Mouse (Mus musculus) erythroblast, embryonic 14.5 days (primary cell): ENCODE data around the gene Iqsec2. TPM values are rescaled to one million over a fixed set of nuclear protein-coding genes. Genes with fewer than 3 reads are reported as not detected.

Source experiments
- H3K27me3 ChIP-seq: 2 replicates; pipeline ENCODE4 v1.6.1; 2012; ENCODE audit warnings: inconsistent platforms; ENCODE audit not compliant: control insufficient read depth
- H3K36me3 ChIP-seq: 2 replicates; pipeline ENCODE4 v1.6.1; 2012; ENCODE audit warnings: mild to moderate bottlenecking, inconsistent platforms; ENCODE audit not compliant: control insufficient read depth
- H3K4me1 ChIP-seq: 2 replicates; pipeline ENCODE4 v1.6.1; 2012; ENCODE audit warnings: inconsistent platforms; ENCODE audit not compliant: control insufficient read depth
- H3K4me3 ChIP-seq: replicated peaks from 2 replicates; pipeline ENCODE3; 2012; ENCODE audit warnings: moderate library complexity, mild to moderate bottlenecking, inconsistent platforms
- H3K9me3 ChIP-seq: 2 replicates; pipeline ENCODE4 v1.6.1; 2012; ENCODE audit warnings: low read length, inconsistent platforms, mixed read lengths; ENCODE audit not compliant: control insufficient read depth
- GATA1 ChIP-seq: IDR thresholded peaks from 2 replicates; pipeline ENCODE4 v1.6.1; 2012; ENCODE audit warnings: low read length, inconsistent platforms, mixed read lengths
- TAL1 ChIP-seq: IDR thresholded peaks from 3 replicates; pipeline ENCODE4 v1.6.1; 2012; ENCODE audit warnings: low read length, inconsistent platforms, mixed read lengths
- polyA plus RNA-seq: library from polyadenylated mRNA; stranded (reverse); fragments of >175 nt; gene quantifications from 2 replicates; pipeline ENCODE4 v1.2.3, GENCODE M21; 2012

The Iqsec2 gene
- polyA plus RNA-seq, 1 experiment: 0.01 TPM

DNA sequence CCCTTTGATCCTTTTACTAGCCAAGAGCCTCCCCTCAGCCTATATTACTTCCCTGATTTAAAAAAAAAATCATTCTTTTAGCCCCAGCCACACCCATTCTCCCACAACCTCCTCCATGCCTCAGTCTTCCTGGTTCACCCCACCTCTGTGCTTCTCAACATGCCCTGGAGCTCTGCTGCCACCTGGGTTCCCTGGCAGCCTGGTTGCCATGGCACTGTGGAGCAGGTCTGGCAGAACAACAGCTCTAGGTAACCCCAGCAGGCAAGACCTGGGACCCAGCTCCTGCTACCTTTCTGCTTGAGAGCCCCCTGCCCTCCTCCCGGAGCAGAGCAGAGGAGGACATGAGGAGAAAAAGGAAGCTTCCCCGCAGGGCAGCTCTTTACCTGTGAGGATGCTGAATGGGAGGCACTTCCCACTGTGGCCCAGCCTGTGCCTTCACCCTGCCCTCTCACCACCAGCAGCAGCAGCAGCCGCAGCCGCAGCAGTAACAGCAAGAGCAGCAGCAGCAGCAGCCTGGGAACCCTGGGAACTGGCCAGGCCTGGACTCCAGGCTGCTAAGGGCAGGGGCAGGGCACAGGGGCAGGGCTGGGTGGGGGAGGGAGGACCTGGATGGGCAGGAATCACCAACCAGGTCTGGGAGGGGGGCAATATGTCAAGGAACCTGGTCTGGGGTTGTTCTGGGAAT is 57.8 kb downstream of the Iqsec2 start:
- Histone ChIP-seq H3K4me3 (no peak overlapping the region), H3K9me3 (no peaks in the 10 kb centered on the region), H3K36me3 (no peaks in the 10 kb centered on the region), H3K27me3 (peaks cover 20% of the 10 kb centered on the region), H3K4me1 (no peaks in the 10 kb centered on the region)
- TF ChIP-seq TAL1 (no peak), GATA1 (no peak)

DNA sequence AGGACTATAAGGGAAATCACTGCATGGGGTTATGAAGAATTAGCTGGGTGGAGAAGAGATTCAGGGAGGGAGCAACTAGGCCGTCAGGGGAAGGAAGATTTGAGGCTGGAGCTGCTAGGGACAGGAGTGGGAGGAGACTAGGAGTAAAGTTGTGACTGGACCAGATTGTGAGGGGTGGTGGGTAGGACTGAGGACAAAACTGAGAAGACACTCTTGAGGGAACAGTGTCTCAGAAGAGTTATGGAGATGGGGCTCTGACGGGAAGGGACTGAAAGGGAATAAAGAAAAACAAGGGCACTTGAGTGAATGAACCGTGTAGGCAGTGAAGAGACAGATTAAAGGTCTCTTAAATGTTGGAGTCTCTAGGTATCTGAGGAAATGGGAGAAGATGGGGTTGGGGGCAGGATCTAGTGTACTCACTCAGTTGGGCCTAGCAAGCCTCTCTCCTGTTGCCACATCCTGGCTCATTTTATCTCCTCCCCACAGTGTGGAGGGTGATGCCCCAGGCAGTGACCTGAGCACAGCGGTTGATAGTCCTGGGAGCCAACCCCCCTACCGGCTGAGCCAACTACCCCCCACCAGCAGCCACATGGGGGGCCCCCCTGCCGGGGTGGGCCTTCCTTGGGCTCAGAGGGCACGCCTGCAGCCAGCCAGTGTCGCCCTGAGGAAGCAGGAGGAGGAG is 58.5 kb downstream of the Iqsec2 start:
- H3K4me3 ChIP-seq: no peak overlapping the region
- no peaks in the 10 kb centered on the region for H3K36me3 ChIP-seq
- no peaks in the 10 kb centered on the region for H3K4me1 ChIP-seq
- no peaks in the 10 kb centered on the region for H3K9me3 ChIP-seq
- TF ChIP-seq GATA1: no peak
- TF ChIP-seq TAL1: no peak
- H3K27me3 ChIP-seq: peaks cover 20% of the 10 kb centered on the region

- H3K4me1 ChIP-seq: no peaks in the 10 kb centered on the region
- TF ChIP-seq GATA1 (no peak), TAL1 (no peak)
- H3K9me3 ChIP-seq: no peaks in the 10 kb centered on the region
- H3K4me3 ChIP-seq: no peak overlapping the region
- peaks cover 17% of the 10 kb centered on the region for H3K27me3 ChIP-seq
- H3K36me3 ChIP-seq: no peaks in the 10 kb centered on the region
Measured at GRCm38 (mm10) chrX:152203247-152203646, 59.2 kb downstream of the Iqsec2 start.

GRCm38 (mm10) chrX:152205486-152205885 is 61.4 kb downstream of the Iqsec2 start:
- no peak for TF ChIP-seq TAL1
- no peak for TF ChIP-seq GATA1

GRCm38 (mm10) chrX:152214703-152215102 is 70.6 kb downstream of the Iqsec2 start:
- H3K4me1 ChIP-seq: no peaks in the 10 kb centered on the region
- TF ChIP-seq TAL1 (no peak), GATA1 (no peak)
- H3K9me3 ChIP-seq: no peaks in the 10 kb centered on the region
- H3K27me3 ChIP-seq: peaks cover 23% of the 10 kb centered on the region
- H3K36me3 ChIP-seq: no peaks in the 10 kb centered on the region
- H3K4me3 ChIP-seq: no peak overlapping the region

More at GRCm38 (mm10) chrX:152205486-152205885, 61.4 kb downstream of the Iqsec2 start:
- Histone ChIP-seq H3K4me1 (no peaks in the 10 kb centered on the region), H3K36me3 (no peaks in the 10 kb centered on the region; the same call in 1 of the 2 replicates), H3K9me3 (no peaks in the 10 kb centered on the region), H3K4me3 (no peak overlapping the region), H3K27me3 (peaks cover 18% of the 10 kb centered on the region)

GRCm38 (mm10) chrX:152218529-152218928 is 74.5 kb downstream of the Iqsec2 start:
- no peaks in the 10 kb centered on the region for H3K4me1 ChIP-seq
- no peaks in the 10 kb centered on the region for H3K36me3 ChIP-seq
- H3K27me3 ChIP-seq: peaks cover 20% of the 10 kb centered on the region
- H3K4me3 ChIP-seq: no peak overlapping the region
- H3K9me3 ChIP-seq: no peaks in the 10 kb centered on the region
- no peak for TF ChIP-seq GATA1
- no peak for TF ChIP-seq TAL1

DNA sequence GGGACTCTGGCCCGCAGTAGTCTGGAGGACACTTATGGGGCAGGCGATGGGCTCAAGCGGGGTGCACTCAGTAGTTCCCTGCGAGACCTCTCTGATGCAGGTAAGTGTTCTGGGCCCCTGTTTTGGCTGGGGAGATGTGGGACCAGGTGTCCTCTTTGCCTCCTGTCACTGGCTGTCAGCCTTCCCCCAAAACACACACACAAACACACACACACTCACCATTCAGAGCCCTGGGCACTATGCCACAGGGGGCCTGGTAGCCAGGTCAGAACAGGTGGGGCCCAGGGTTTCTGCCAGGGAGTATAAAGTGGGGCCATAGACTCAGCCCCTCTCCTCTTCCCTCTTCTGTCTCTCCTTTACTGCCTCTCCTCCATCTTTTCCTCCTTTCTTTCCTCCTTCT is 77.7 kb downstream of the Iqsec2 start:
- peaks cover 16% of the 10 kb centered on the region for H3K27me3 ChIP-seq

GRCm38 (mm10) chrX:152222226-152222625 is 78.2 kb downstream of the Iqsec2 start:
- Histone ChIP-seq H3K9me3 (no peaks in the 10 kb centered on the region), H3K4me1 (no peaks in the 10 kb centered on the region), H3K36me3 (no peaks in the 10 kb centered on the region), H3K4me3 (no peak overlapping the region), H3K27me3 (peaks cover 16% of the 10 kb centered on the region)
- TF ChIP-seq TAL1 (no peak), GATA1 (no peak)

More for the DNA sequence above, 77.7 kb downstream of the Iqsec2 start:
- Histone ChIP-seq H3K9me3 (no peaks in the 10 kb centered on the region), H3K36me3 (no peaks in the 10 kb centered on the region), H3K4me1 (no peaks in the 10 kb centered on the region), H3K4me3 (no peak overlapping the region)
- TF ChIP-seq TAL1 (no peak), GATA1 (no peak)

DNA sequence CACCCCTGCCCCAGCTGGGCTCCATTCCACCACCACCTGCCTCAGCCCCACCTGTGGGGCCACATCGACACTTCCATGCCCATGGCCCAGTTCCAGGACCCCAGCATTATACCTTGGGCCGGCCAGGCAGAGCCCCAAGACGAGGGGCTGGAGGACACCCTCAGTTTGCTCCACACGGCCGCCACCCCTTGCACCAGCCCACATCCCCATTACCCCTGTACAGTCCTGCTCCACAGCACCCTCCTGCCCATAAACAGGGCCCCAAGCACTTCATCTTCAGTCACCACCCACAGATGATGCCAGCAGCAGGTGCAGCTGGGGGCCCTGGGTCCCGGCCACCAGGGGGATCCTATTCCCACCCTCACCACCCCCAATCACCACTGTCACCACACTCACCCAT is 79.2 kb downstream of the Iqsec2 start:
- no peak for TF ChIP-seq TAL1
- TF ChIP-seq GATA1: no peak
- Histone ChIP-seq H3K27me3 (peaks cover 16% of the 10 kb centered on the region), H3K9me3 (no peaks in the 10 kb centered on the region), H3K36me3 (no peaks in the 10 kb centered on the region), H3K4me3 (no peak overlapping the region), H3K4me1 (no peaks in the 10 kb centered on the region)

DNA sequence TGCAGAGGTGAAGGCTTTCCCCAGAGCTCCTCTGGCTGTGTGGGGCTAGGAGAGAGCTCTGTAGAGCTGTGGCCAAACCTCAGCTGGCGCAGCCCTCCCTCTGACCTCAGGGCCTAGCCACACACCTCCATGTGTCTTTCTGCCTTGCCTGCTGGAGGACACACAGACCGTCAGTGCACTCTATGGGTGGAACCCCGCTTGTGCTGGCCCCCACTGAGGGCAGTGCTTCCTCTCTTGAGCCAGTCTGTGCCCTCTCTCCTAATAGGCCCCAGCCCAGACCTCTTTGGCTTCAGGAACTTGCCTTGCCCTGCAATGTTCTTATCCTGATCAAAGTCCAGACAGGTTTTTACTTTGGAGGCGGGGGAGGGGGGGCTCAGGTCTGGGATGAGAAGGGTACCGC is 80.2 kb downstream of the Iqsec2 start:
- H3K4me1 ChIP-seq: no peaks in the 10 kb centered on the region
- no peaks in the 10 kb centered on the region for H3K36me3 ChIP-seq
- no peak overlapping the region for H3K4me3 ChIP-seq
- H3K27me3 ChIP-seq: peaks cover 11% of the 10 kb centered on the region
- no peaks in the 10 kb centered on the region for H3K9me3 ChIP-seq
- TF ChIP-seq GATA1: no peak
